Mouse (Mus musculus) liver, adult 2 months (tissue): ENCODE measurements at regions not wholly inside any gene's neighbourhood (a gene's known extent, or its start where the extent isn't known, plus 50 kb on each side); places are given as distances from the start of the nearest gene placed in this dataset.

Experiments
- DNase-seq: peaks from one replicate; pipeline ENCODE4 v3.0.0-alpha.2; 2011; ENCODE audit warnings: low read depth, low spot score; ENCODE audit errors: extremely low read depth
- H3K27ac ChIP-seq: fragments of 200-500 bp; replicated peaks from 2 replicates; pipeline ENCODE4 v1.5.1; 2012; ENCODE audit warnings: low read depth, mild to moderate bottlenecking, control low read depth, inconsistent platforms, low read length; ENCODE audit not compliant: insufficient read depth
- H3K27me3 ChIP-seq: fragments of 200-500 bp; 2 replicates; pipeline ENCODE4 v1.6.1; 2012; ENCODE audit warnings: mild to moderate bottlenecking, moderate library complexity, low read length, inconsistent platforms; ENCODE audit not compliant: control insufficient read depth, insufficient read depth
- H3K36me3 ChIP-seq: fragments of 200-500 bp; 2 replicates; pipeline ENCODE4 v1.6.1; 2012; ENCODE audit warnings: low read length, inconsistent platforms; ENCODE audit not compliant: control insufficient read depth, insufficient read depth
- H3K4me1 ChIP-seq: fragments of 200-500 bp; 2 replicates; pipeline ENCODE4 v1.6.1; 2011; ENCODE audit warnings: low read length; ENCODE audit not compliant: control insufficient read depth, insufficient read depth
- H3K4me3 ChIP-seq: fragments of 200-500 bp; 2 replicates; pipeline ENCODE4 v1.5.1; 2011; ENCODE audit warnings: low read depth, mild to moderate bottlenecking, control low read depth, low read length, moderate library complexity; ENCODE audit not compliant: insufficient read depth
- H3K79me2 ChIP-seq: fragments of 200-500 bp; 2 replicates; pipeline ENCODE4 v1.6.1; 2012; ENCODE audit warnings: inconsistent platforms, mild to moderate bottlenecking, low read length, moderate library complexity; ENCODE audit not compliant: control insufficient read depth, insufficient read depth
- H3K9ac ChIP-seq: fragments of 200-500 bp; 2 replicates; pipeline ENCODE4 v1.6.1; 2012; ENCODE audit warnings: low read depth, mild to moderate bottlenecking, control low read depth, inconsistent platforms, low read length
- CTCF ChIP-seq: fragments of 200-500 bp; IDR thresholded peaks from 2 replicates; pipeline ENCODE4 v1.5.1; 2011; ENCODE audit warnings: low read depth, low read length, control low read depth
- POLR2A ChIP-seq: fragments of 200-500 bp; IDR thresholded peaks from 2 replicates; pipeline ENCODE4 v1.6.1; 2011; ENCODE audit warnings: low read length, control low read depth; ENCODE audit not compliant: insufficient read depth; ENCODE audit errors: extremely low read depth
- WGBS: fragments of 180-500 bp; shearing (Covaris S2); methylation state at CpG from one replicate; pipeline ENCODE4 v1.1.7; 2018; 5-methylcytosine and 5-hydroxymethylcytosine counted together

DNA sequence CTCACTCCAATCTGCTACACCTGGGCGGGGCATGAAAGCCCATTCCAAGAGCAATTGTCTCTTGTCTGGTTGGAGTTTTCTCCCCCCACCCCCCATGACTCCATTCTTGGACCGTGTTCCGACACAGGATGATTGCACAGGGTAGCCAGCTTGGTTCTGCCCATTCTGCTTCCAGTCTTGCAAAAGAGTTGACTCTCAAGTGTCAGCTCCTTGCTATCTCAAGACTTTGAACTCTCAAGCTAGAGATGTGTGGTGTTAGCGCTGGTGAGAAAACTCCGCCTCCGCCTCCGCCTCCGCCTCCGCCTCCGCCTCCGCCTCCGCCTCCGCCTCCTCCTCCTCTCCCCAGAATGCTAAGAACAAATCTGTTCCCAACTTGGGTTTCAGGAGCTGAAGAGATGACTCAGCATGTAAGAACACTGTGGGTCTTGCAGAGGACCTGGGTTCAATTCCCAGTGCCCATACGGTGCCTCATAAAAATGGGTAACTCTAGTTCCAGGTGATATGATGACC, 135.1 kb downstream of the Bcat1 start:
- DNase-seq = no peak
- Histone ChIP-seq H3K4me1 (peaks cover 3% of the 10 kb centered on the region; the same call in 1 of the 2 replicates), H3K79me2 (no peaks in the 10 kb centered on the region), H3K27ac (no peak overlapping the region), H3K27me3 (no peaks in the 10 kb centered on the region), H3K4me3 (no peak overlapping the region), H3K9ac (no peak overlapping the region), H3K36me3 (no peaks in the 10 kb centered on the region)
- 92% methylated on average over 14 of the region's 14 CpGs for WGBS
- TF ChIP-seq CTCF (no peak), POLR2A (no peak)

DNA sequence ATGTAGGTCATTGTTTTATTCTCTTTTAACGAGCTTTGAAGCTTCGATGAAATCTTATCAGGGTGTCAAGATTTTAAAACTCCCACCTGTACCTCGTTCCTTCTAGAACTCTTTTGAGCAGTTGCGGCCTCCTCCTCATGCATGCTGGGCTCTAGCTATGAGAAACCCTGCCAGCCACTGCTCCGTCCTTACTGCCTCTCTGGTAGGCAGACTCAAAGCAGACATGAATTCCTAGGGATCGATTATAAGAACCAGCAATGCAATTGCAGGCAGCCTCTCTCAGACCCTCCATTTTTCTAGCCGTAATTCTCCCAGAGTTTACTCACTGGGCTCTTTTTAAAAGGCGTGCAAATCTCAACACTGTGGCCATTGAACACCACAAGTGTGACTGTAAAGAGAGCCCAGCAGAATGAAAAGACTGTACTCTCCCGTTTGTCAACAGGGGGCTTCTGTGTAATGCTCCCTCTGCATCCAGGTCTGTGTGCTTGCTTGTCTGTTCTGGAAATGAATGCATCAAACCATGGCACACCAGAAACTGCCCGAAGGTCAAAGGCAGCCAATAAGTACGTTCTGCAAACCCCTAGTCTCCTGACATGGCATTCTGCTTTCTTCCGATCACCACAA, 137.3 kb downstream of the Bcat1 start:
- 84% methylated on average over 12 of the region's 12 CpGs for WGBS
- Histone ChIP-seq H3K27me3 (no peaks in the 10 kb centered on the region; the same call in 1 of the 2 replicates), H3K36me3 (no peaks in the 10 kb centered on the region), H3K9ac (no peak overlapping the region), H3K4me1 (no peaks in the 10 kb centered on the region), H3K27ac (no peak overlapping the region), H3K4me3 (no peak overlapping the region), H3K79me2 (no peaks in the 10 kb centered on the region)
- TF ChIP-seq CTCF (no peak), POLR2A (no peak)
- DNase-seq = no peak

DNA sequence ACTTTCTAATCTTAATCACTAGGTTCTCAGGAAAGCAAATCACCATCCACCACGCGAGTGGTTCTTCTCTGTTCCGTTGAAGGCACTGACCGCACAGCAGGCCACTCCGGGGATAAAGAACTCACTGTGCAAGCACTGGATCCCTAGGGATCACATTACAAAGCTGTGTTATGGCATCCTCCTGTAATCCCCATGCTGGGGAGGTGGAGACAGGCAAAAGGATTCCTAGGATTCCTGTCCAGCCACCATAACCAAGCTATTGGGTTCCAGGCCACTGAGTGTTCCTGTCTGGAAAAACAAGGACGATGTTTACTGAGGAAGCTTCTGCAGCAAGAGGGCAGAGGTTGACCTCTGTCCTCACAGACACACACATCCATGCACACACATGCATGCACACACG, 138.8 kb downstream of the Bcat1 start:
- 86% methylated on average over 7 of the region's 7 CpGs for WGBS
- no peaks in the 10 kb centered on the region for H3K4me1 ChIP-seq
- no peak overlapping the region for H3K9ac ChIP-seq
- no peak for DNase-seq
- no peak overlapping the region for H3K27ac ChIP-seq
- H3K4me3 ChIP-seq = no peak overlapping the region
- no peaks in the 10 kb centered on the region for H3K79me2 ChIP-seq
- TF ChIP-seq POLR2A (no peak), CTCF (no peak)
- H3K27me3 ChIP-seq = no peaks in the 10 kb centered on the region; the same call in 1 of the 2 replicates
- H3K36me3 ChIP-seq = no peaks in the 10 kb centered on the region

DNA sequence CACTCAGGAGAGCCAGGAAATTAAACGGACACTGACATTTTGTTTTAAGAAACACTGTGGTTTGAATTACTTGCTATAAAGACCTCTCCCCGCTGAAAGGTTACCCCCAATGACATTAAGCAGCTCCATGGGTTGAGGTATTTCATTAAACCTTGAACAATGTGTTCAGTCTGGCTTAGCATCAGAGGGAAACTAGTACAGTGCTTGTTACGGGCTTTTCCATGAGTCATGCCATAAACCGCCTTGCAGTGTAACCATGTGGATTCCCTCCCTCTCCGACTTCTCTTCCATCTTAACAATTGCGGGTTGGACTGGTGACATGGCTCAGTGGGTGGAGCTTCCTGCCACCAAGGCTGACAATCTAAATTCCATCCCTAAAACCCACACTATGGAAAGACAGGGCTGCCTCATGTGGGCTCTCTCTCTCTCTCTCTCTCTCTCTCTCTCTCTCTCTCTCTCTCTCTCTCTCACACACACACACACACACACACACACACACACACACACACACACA, 142.2 kb downstream of the Bcat1 start:
- TF ChIP-seq CTCF (no peak), POLR2A (no peak)
- no peaks in the 10 kb centered on the region for H3K36me3 ChIP-seq
- no peak overlapping the region for H3K9ac ChIP-seq
- no peak overlapping the region for H3K4me3 ChIP-seq
- H3K4me1 ChIP-seq = peaks cover 6% of the 10 kb centered on the region
- H3K27me3 ChIP-seq = no peaks in the 10 kb centered on the region; the same call in 1 of the 2 replicates
- H3K79me2 ChIP-seq = no peaks in the 10 kb centered on the region
- H3K27ac ChIP-seq = no peak overlapping the region
- no peak for DNase-seq
- 84% methylated on average over 6 of the region's 6 CpGs for WGBS

DNA sequence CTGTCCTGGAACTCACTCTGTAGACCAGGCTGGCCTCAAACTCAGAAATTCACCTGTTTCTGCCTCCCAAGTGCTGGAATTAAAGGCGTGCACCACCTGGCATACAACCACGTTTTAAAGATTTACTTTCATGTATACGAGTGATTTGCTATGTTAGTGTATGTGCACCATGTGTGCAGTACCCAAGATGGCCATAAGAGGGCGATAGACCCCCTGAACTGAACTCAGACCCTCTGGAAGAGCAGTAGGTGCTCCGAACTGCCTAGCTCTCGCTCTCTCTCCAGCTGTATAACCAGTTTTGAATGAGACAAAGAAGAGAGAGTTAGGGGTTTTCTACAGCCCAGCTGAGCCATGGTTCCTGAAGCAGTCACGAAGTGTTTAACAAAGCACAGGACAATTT, 143.6 kb downstream of the Bcat1 start:
- TF ChIP-seq CTCF = peak; percentile 19; the same call in 1 of the 2 replicates
- TF ChIP-seq POLR2A = no peak

DNA sequence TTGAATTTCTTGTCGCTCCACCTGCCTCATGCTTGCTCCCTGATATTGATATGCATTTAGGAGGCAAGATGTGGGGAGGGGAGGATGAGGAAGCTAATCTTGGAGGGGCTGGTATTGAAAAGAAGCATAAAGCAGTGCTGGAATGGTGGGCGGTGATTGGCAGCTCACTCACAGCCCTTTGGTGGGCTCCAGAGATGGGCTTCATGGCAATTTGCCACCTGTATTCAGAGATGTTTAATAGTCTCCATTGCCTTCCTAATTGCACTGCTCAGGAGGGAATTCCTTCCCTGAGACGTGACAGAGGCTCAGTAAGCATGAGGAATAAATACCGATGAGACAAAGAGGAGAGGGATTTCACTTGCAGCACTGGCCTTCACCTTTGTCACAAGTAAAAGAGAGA, 146.0 kb downstream of the Bcat1 start:
- Histone ChIP-seq H3K79me2 (no peaks in the 10 kb centered on the region), H3K9ac (no peak overlapping the region), H3K4me3 (no peak overlapping the region), H3K27me3 (no peaks in the 10 kb centered on the region; the same call in 1 of the 2 replicates), H3K36me3 (no peaks in the 10 kb centered on the region), H3K4me1 (peaks cover 6% of the 10 kb centered on the region), H3K27ac (no peak overlapping the region)
- no peak for DNase-seq
- WGBS = 88% methylated on average over 4 of the region's 4 CpGs
- TF ChIP-seq POLR2A = no peak
- TF ChIP-seq CTCF = no peak

More for the DNA sequence above, 143.6 kb downstream of the Bcat1 start:
- no peak overlapping the region for H3K9ac ChIP-seq
- H3K79me2 ChIP-seq = no peaks in the 10 kb centered on the region
- 83% methylated on average over 7 of the region's 7 CpGs for WGBS
- no peak overlapping the region for H3K27ac ChIP-seq
- H3K4me3 ChIP-seq = no peak overlapping the region
- no peaks in the 10 kb centered on the region for H3K36me3 ChIP-seq
- peaks cover 6% of the 10 kb centered on the region for H3K4me1 ChIP-seq
- no peak for DNase-seq
- no peaks in the 10 kb centered on the region; the same call in 1 of the 2 replicates for H3K27me3 ChIP-seq
